Mouse (Mus musculus) heart, embryonic 11.5 days (tissue): ENCODE results near the gene Tbck. TPM values are rescaled to one million over a fixed set of nuclear protein-coding genes. Genes with fewer than 3 reads are reported as not detected.

Experiments
- ATAC-seq: fragments of 200-750 bp; cut with Nextera tagmentation; replicated peaks from 2 replicates; pipeline ENCODE4 v1.8.0; 2017; ENCODE audit warnings: moderate library complexity; ENCODE audit not compliant: insufficient number of reproducible peaks, low FRiP score, low TSS enrichment
- H3K27ac ChIP-seq: fragments of 300-500 bp; sonication (generic); 2 replicates; pipeline ENCODE4 v1.5.1; 2014; ENCODE audit warnings: mild to moderate bottlenecking, low read depth, low read length
- H3K27me3 ChIP-seq: fragments of 300-500 bp; sonication (generic); 2 replicates; pipeline ENCODE4 v1.6.1; 2014; ENCODE audit warnings: mild to moderate bottlenecking, low read length, mixed read lengths; ENCODE audit not compliant: control insufficient read depth, insufficient read depth
- H3K36me3 ChIP-seq: fragments of 300-500 bp; sonication (generic); 2 replicates; pipeline ENCODE4 v1.6.1; 2014; ENCODE audit warnings: mild to moderate bottlenecking, low read length, moderate library complexity, mixed read lengths; ENCODE audit not compliant: control insufficient read depth, insufficient read depth
- H3K4me1 ChIP-seq: fragments of 300-500 bp; sonication (generic); 2 replicates; pipeline ENCODE4 v1.6.1; 2014; ENCODE audit warnings: low read length; ENCODE audit not compliant: control insufficient read depth, insufficient read depth
- H3K4me2 ChIP-seq: fragments of 300-500 bp; sonication (generic); 2 replicates; pipeline ENCODE4 v1.6.1; 2014; ENCODE audit warnings: mild to moderate bottlenecking, moderate library complexity
- H3K4me3 ChIP-seq: fragments of 300-500 bp; sonication (generic); 2 replicates; pipeline ENCODE4 v1.5.1; 2014; ENCODE audit warnings: low read depth, low read length
- H3K9ac ChIP-seq: fragments of 300-500 bp; sonication (generic); 2 replicates; pipeline ENCODE4 v1.6.1; 2014; ENCODE audit warnings: mild to moderate bottlenecking, low read depth, low read length, moderate library complexity
- H3K9me3 ChIP-seq: fragments of 300-500 bp; sonication (generic); replicated peaks from 2 replicates; pipeline ENCODE4 v1.6.1; 2016; ENCODE audit warnings: low read length; ENCODE audit not compliant: control insufficient read depth
- WGBS: fragments of 180-500 bp; shearing (Covaris S2); extraction: QIAGEN DNeasy Blood & Tissue Kit; methylation state at CpG from one replicate; pipeline ENCODE4 v1.1.7; 2014; ENCODE audit not compliant: insufficient replicate concordance; 5-methylcytosine and 5-hydroxymethylcytosine counted together
- polyA plus RNA-seq: library from polyadenylated mRNA; unstranded; fragments of >200 nt; fragmentation: Nextera tagmentation; extraction: Ambion mirVana; gene quantifications from 2 replicates; pipeline ENCODE4 v1.2.1, GENCODE M21; 2014

Tbck gene
- polyA plus RNA-seq, 1 experiment from 2014 or later: 15.3 TPM

- no peak overlapping the region for H3K4me3 ChIP-seq
- no peak overlapping the region for H3K27ac ChIP-seq
- H3K9me3 ChIP-seq: no peaks in the 10 kb centered on the region
- 44% methylated on average over 6 of the region's 6 CpGs for WGBS
- no peaks in the 10 kb centered on the region for H3K36me3 ChIP-seq
- H3K27me3 ChIP-seq: no peaks in the 10 kb centered on the region
- no peak overlapping the region for H3K9ac ChIP-seq
- H3K4me1 ChIP-seq: peaks cover 11% of the 10 kb centered on the region
- no peak overlapping the region for H3K4me2 ChIP-seq
- ATAC-seq: no peak
These were observed 189.3 kb downstream of the Tbck start for GRCm38 (mm10) chr3:132873251-132873650.

GRCm38 (mm10) chr3:132876011-132876708, 192.2 kb downstream of the Tbck start:
- Histone ChIP-seq H3K4me1 (peaks cover 11% of the 10 kb centered on the region), H3K9me3 (no peaks in the 10 kb centered on the region), H3K4me3 (no peak overlapping the region), H3K27ac (no peak overlapping the region), H3K36me3 (no peaks in the 10 kb centered on the region), H3K4me2 (no peak overlapping the region), H3K27me3 (no peaks in the 10 kb centered on the region), H3K9ac (no peak overlapping the region)
- 61% methylated on average over 14 of the region's 14 CpGs for whole genome bisulfite sequencing
- no peak for ATAC-seq

- Histone ChIP-seq H3K4me3 (no peak overlapping the region), H3K9me3 (no peaks in the 10 kb centered on the region), H3K27me3 (no peaks in the 10 kb centered on the region), H3K4me2 (no peak overlapping the region), H3K36me3 (no peaks in the 10 kb centered on the region), H3K9ac (no peak overlapping the region), H3K4me1 (peaks cover 11% of the 10 kb centered on the region), H3K27ac (no peak overlapping the region)
- no peak for ATAC-seq
- WGBS: 47% methylated on average over 10 of the region's 10 CpGs
These were observed 193.2 kb downstream of the Tbck start for GRCm38 (mm10) chr3:132876933-132877676.

- Histone ChIP-seq H3K4me3 (no peak overlapping the region), H3K27me3 (no peaks in the 10 kb centered on the region), H3K36me3 (no peaks in the 10 kb centered on the region), H3K4me2 (no peak overlapping the region), H3K4me1 (peaks cover 9% of the 10 kb centered on the region), H3K27ac (no peak overlapping the region), H3K9ac (no peak overlapping the region), H3K9me3 (no peaks in the 10 kb centered on the region)
- no peak for ATAC-seq
- WGBS: 79% methylated on average over 3 of the region's 3 CpGs
These were observed 196.4 kb downstream of the Tbck start for GRCm38 (mm10) chr3:132880361-132880760.

- WGBS: 72% methylated on average over 9 of the region's 9 CpGs
- H3K27ac ChIP-seq: no peak overlapping the region
- H3K4me2 ChIP-seq: no peak overlapping the region
- no peaks in the 10 kb centered on the region for H3K9me3 ChIP-seq
- peaks cover 9% of the 10 kb centered on the region for H3K4me1 ChIP-seq
- no peak for ATAC-seq
- no peaks in the 10 kb centered on the region for H3K27me3 ChIP-seq
- no peak overlapping the region for H3K9ac ChIP-seq
- no peak overlapping the region for H3K4me3 ChIP-seq
- no peaks in the 10 kb centered on the region for H3K36me3 ChIP-seq
These were observed 196.9 kb downstream of the Tbck start for GRCm38 (mm10) chr3:132880826-132881225.

GRCm38 (mm10) chr3:132883256-132883655, 199.3 kb downstream of the Tbck start:
- H3K4me2 ChIP-seq: no peak overlapping the region
- 82% methylated on average over 9 of the region's 9 CpGs for WGBS
- no peak overlapping the region for H3K9ac ChIP-seq
- no peaks in the 10 kb centered on the region for H3K36me3 ChIP-seq
- H3K4me3 ChIP-seq: no peak overlapping the region
- no peak for ATAC-seq
- no peaks in the 10 kb centered on the region for H3K27me3 ChIP-seq
- H3K4me1 ChIP-seq: no peaks in the 10 kb centered on the region; the same call in 1 of the 2 replicates
- no peak overlapping the region for H3K27ac ChIP-seq
- H3K9me3 ChIP-seq: no peaks in the 10 kb centered on the region

- ATAC-seq: no peak
- no peaks in the 10 kb centered on the region for H3K27me3 ChIP-seq
- WGBS: 72% methylated on average over 10 of the region's 10 CpGs
These were observed 200.5 kb downstream of the Tbck start for GRCm38 (mm10) chr3:132884459-132884858.

GRCm38 (mm10) chr3:132886419-132887050, 202.6 kb downstream of the Tbck start:
- 59% methylated on average over 6 of the region's 6 CpGs for WGBS
- H3K4me2 ChIP-seq: no peak overlapping the region

More at GRCm38 (mm10) chr3:132884459-132884858, 200.5 kb downstream of the Tbck start:
- H3K9ac ChIP-seq: no peak overlapping the region
- no peaks in the 10 kb centered on the region for H3K36me3 ChIP-seq
- H3K4me1 ChIP-seq: no peaks in the 10 kb centered on the region; the same call in 1 of the 2 replicates
- no peak overlapping the region for H3K4me2 ChIP-seq
- no peaks in the 10 kb centered on the region for H3K9me3 ChIP-seq
- no peak overlapping the region for H3K27ac ChIP-seq
- H3K4me3 ChIP-seq: no peak overlapping the region

More at GRCm38 (mm10) chr3:132886419-132887050, 202.6 kb downstream of the Tbck start:
- Histone ChIP-seq H3K27ac (no peak overlapping the region), H3K4me1 (no peaks in the 10 kb centered on the region; the same call in 1 of the 2 replicates), H3K9me3 (no peaks in the 10 kb centered on the region), H3K36me3 (no peaks in the 10 kb centered on the region), H3K4me3 (no peak overlapping the region), H3K9ac (no peak overlapping the region), H3K27me3 (no peaks in the 10 kb centered on the region)
- no peak for ATAC-seq
